Mouse (Mus musculus) gastrocnemius, postnatal 4 days (tissue): ENCODE results near the gene Lmntd1. TPM values are rescaled to one million over a fixed set of nuclear protein-coding genes. Genes with fewer than 3 reads are reported as not detected.

Source experiments
- DNase-seq, 2 experiments: peaks; one replicate each; pipeline ENCODE4 v3.0.0; 2021 to 2022; ENCODE audit warnings: low spot score in 2 of 2, mixed read lengths in 2 of 2
- total RNA-seq, 2 experiments: library from RNA; stranded (reverse); gene quantifications; 2 replicates each; pipeline ENCODE4 v1.2.3; 2021

The Lmntd1 gene
- total RNA-seq, 2 experiments from 2014 or later, result 0.56 to 0.57 TPM

- DNase-seq, result no peak
These were observed 48.5 kb downstream of the Lmntd1 start for GRCm38 (mm10) chr6:145565663-145566062.

GRCm38 (mm10) chr6:145564671-145565070, 49.4 kb downstream of the Lmntd1 start:
- no peak for DNase-seq

- no peak for DNase-seq
These were observed 56.8 kb downstream of the Lmntd1 start for GRCm38 (mm10) chr6:145557059-145557992.

GRCm38 (mm10) chr6:145553226-145553625, 60.9 kb downstream of the Lmntd1 start:
- DNase-seq, result no peak

GRCm38 (mm10) chr6:145552817-145553216, 61.3 kb downstream of the Lmntd1 start:
- DNase-seq, result no peak

GRCm38 (mm10) chr6:145550993-145551392, 63.1 kb downstream of the Lmntd1 start:
- no peak for DNase-seq

GRCm38 (mm10) chr6:145545927-145546641, 68.0 kb downstream of the Lmntd1 start:
- no peak for DNase-seq

- no peak for DNase-seq
These were observed 69.3 kb downstream of the Lmntd1 start for GRCm38 (mm10) chr6:145544838-145545237.

GRCm38 (mm10) chr6:145544304-145544703, 69.8 kb downstream of the Lmntd1 start:
- DNase-seq, result no peak

GRCm38 (mm10) chr6:145539568-145539859, 74.6 kb downstream of the Lmntd1 start:
- no peak for DNase-seq

GRCm38 (mm10) chr6:145538787-145539567, 75.1 kb downstream of the Lmntd1 start:
- no peak for DNase-seq

- DNase-seq, result no peak
These were observed 83.7 kb downstream of the Lmntd1 start for GRCm38 (mm10) chr6:145530464-145530863.

GRCm38 (mm10) chr6:145523337-145523736, 90.8 kb downstream of the Lmntd1 start:
- no peak for DNase-seq

GRCm38 (mm10) chr6:145522617-145523016, 91.5 kb downstream of the Lmntd1 start:
- DNase-seq, result no peak

GRCm38 (mm10) chr6:145517002-145517401, 97.1 kb downstream of the Lmntd1 start:
- DNase-seq, result no peak

GRCm38 (mm10) chr6:145515859-145516581, 98.1 kb downstream of the Lmntd1 start:
- no peak for DNase-seq

- no peak for DNase-seq
These were observed 102.9 kb downstream of the Lmntd1 start for GRCm38 (mm10) chr6:145511265-145511664.

- no peak for DNase-seq
These were observed 105.3 kb downstream of the Lmntd1 start for GRCm38 (mm10) chr6:145508828-145509227.

- no peak for DNase-seq
These were observed 112.4 kb downstream of the Lmntd1 start for GRCm38 (mm10) chr6:145501751-145502150.

GRCm38 (mm10) chr6:145499574-145500546, 114.3 kb downstream of the Lmntd1 start:
- no peak for DNase-seq
